ENCODE assay signal across 15 mouse cellular contexts in genomic region chr2:178245841-178246240, GRCm38 (mm10).
"Had no signal": no experiment of that assay in that cellular context is flagged by ENCODE, and none has a peak within 500 bp of the region (broad histone marks: within the 10 kb centered on the region; RNA-seq: fewer than 3 reads in every experiment).

No protein-coding gene starts in this region.

- H3K9me3 ChIP-seq: limb, embryonic 15.5 days; liver, embryonic 12.5 days; midbrain, embryonic 10.5 days; neural tube, embryonic 15.5 days had no signal

- DNase-seq: kidney, postnatal 36 days; lung, embryonic 14.5 days; lung, postnatal 10 days; lung, postnatal 4 days; midbrain, embryonic 14.5 days; right cerebral cortex, adult 18-20 months; right cerebral cortex, postnatal 25 days; thymus, postnatal 25 days had no signal

- H3K27me3 ChIP-seq: limb, embryonic 15.5 days; liver, embryonic 12.5 days; neural tube, embryonic 15.5 days had no signal

- H3K27ac ChIP-seq: kidney, postnatal 0 days; limb, embryonic 15.5 days; liver, embryonic 12.5 days; midbrain, embryonic 10.5 days; neural tube, embryonic 15.5 days; stomach, postnatal 0 days had no signal

- H3K4me3 ChIP-seq: limb, embryonic 15.5 days; liver, embryonic 12.5 days; midbrain, embryonic 10.5 days; myocyte; neural tube, embryonic 15.5 days had no signal

- H3K36me3 ChIP-seq: limb, embryonic 15.5 days; liver, embryonic 12.5 days; midbrain, embryonic 10.5 days; neural tube, embryonic 15.5 days had no signal

- H3K4me1 ChIP-seq: limb, embryonic 15.5 days; liver, embryonic 12.5 days had no signal
